Mouse (Mus musculus) liver, embryonic 11.5 days (tissue): ENCODE results near the gene Akain1. TPM values are rescaled to one million over a fixed set of nuclear protein-coding genes. Genes with fewer than 3 reads are reported as not detected.

Experiments used
- ATAC-seq: fragments of 200-750 bp; cut with Nextera tagmentation; replicated peaks from 2 replicates; pipeline ENCODE4 v1.8.0; 2017; ENCODE audit warnings: moderate number of reproducible peaks, mild to moderate bottlenecking, moderate TSS enrichment, moderate library complexity; ENCODE audit not compliant: low FRiP score
- DNase-seq: peaks from one replicate; pipeline ENCODE4 v3.0.0-alpha.2; 2017; ENCODE audit warnings: low spot score
- H3K27ac ChIP-seq: fragments of 300-500 bp; sonication (generic); 2 replicates; pipeline ENCODE4 v1.5.1; 2014; ENCODE audit warnings: mild to moderate bottlenecking, low read depth, low read length, control low read depth
- H3K27me3 ChIP-seq: fragments of 300-500 bp; sonication (generic); replicated peaks from 2 replicates; pipeline ENCODE4 v1.6.1; 2014; ENCODE audit warnings: low read length, mixed read lengths; ENCODE audit not compliant: control insufficient read depth, insufficient read depth
- H3K36me3 ChIP-seq: fragments of 300-500 bp; sonication (generic); 2 replicates; pipeline ENCODE4 v1.6.1; 2014; ENCODE audit warnings: mild to moderate bottlenecking, low read length, moderate library complexity, mixed read lengths; ENCODE audit not compliant: control insufficient read depth, insufficient read depth
- H3K4me1 ChIP-seq: fragments of 300-500 bp; sonication (generic); replicated peaks from 2 replicates; pipeline ENCODE4 v1.6.1; 2014; ENCODE audit warnings: low read length, mixed read lengths; ENCODE audit not compliant: control insufficient read depth, insufficient read depth
- H3K4me2 ChIP-seq: fragments of 300-500 bp; sonication (generic); 2 replicates; pipeline ENCODE4 v1.6.1; 2014; ENCODE audit warnings: mild to moderate bottlenecking, control low read depth, moderate library complexity
- H3K4me3 ChIP-seq: fragments of 300-500 bp; sonication (generic); 2 replicates; pipeline ENCODE4 v1.5.1; 2014; ENCODE audit warnings: low read depth, low read length, control low read depth
- H3K9ac ChIP-seq: fragments of 300-500 bp; sonication (generic); 2 replicates; pipeline ENCODE4 v1.6.1; 2014; ENCODE audit warnings: low read depth, low read length, control low read depth
- H3K9me3 ChIP-seq: fragments of 300-500 bp; sonication (generic); 2 replicates; pipeline ENCODE4 v1.6.1; 2016; ENCODE audit warnings: low read length, inconsistent platforms, mixed read lengths; ENCODE audit not compliant: control insufficient read depth
- WGBS: fragments of 180-500 bp; shearing (Covaris S2); extraction: QIAGEN DNeasy Blood & Tissue Kit; methylation state at CpG from one replicate; pipeline ENCODE4 v1.1.7; 2014; 5-methylcytosine and 5-hydroxymethylcytosine counted together
- polyA plus RNA-seq: library from polyadenylated mRNA; unstranded; fragments of >200 nt; fragmentation: Nextera tagmentation; extraction: Ambion mirVana; gene quantifications from 2 replicates; pipeline ENCODE4 v1.2.1, GENCODE M21; 2014

Akain1 gene
- not detected in 2 replicates for polyA plus RNA-seq

GRCm38 (mm10) chr17:69438990-69439491, at the start of gene Akain1:
Akain1 (plus strand) TSS chr17:69439326.
- Histone ChIP-seq H3K4me3 (peak within 1 kb of the TSS; percentile 32), H3K9ac (no peak within 1 kb of the TSS), H3K4me2 (peak within 1 kb of the TSS; percentile 61), H3K27me3 (peaks cover 38% of the 10 kb centered on the region), H3K4me1 (peaks cover 6% of the 10 kb centered on the region; the same call in 1 of the 2 replicates), H3K9me3 (no peaks in the 10 kb centered on the region), H3K36me3 (no peaks in the 10 kb centered on the region), H3K27ac (no peak within 1 kb of the TSS)
- WGBS, result 1% methylated on average over 41 of the region's 44 CpGs
- DNase-seq (peak; percentile 72), ATAC-seq (peak; percentile 84)

DNA sequence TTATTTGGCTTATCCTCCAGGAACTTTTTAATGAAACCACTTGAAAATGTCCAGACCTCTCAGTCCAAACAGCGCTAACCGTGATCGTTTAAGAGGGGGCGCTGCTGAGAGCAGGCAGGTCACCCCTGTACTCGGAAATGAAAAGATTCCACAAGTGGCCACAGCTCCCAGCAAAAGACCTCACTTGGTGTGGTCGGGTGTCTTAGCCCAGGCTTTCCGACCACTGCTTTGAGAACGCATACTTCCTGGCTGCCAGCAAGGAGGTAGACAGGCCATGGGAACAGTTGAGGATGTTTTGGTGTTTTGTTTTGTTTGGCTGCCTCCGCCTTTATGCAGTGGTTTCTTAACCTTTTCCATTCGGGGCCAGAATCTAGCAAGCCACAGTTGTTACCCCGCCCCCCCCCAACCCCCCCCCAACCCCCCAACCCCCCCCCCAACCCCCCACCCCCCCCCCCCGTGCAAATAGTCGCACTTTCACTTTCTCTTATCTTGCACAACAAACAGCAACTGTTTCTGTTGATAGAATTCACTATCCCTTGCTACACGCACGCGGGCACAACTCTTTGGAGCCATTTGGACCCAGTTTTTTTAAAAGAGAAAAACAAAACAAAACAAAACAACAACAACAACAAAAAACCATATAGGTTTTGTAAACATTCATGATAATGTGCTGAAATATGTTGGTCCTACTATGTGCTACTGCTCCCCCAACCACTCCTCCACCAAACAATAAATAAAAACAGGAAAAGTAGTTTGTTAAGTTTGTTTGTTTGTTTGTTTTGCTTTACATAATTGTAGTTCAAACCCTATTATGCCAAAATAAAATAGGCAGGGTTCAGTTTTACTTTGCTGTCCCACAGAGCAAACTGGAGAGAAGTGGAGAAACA, 42.7 kb upstream of the Akain1 start:
- ATAC-seq, result peak; percentile 72
- Histone ChIP-seq H3K4me3 (peak overlapping the region; percentile 32; the same call in 1 of the 2 replicates), H3K27ac (peak overlapping the region; percentile 77), H3K27me3 (no peaks in the 10 kb centered on the region), H3K36me3 (no peaks in the 10 kb centered on the region), H3K4me1 (peaks cover 9% of the 10 kb centered on the region), H3K9me3 (no peaks in the 10 kb centered on the region), H3K9ac (peak overlapping the region; percentile 57), H3K4me2 (peak overlapping the region; percentile 67)
- DNase-seq, result no peak
- 20% methylated on average over 15 of the region's 16 CpGs for WGBS

- H3K9me3 ChIP-seq, result no peaks in the 10 kb centered on the region
- no peak for ATAC-seq
- peaks cover 9% of the 10 kb centered on the region for H3K4me1 ChIP-seq
- peak overlapping the region; percentile 46 for H3K4me2 ChIP-seq
- H3K4me3 ChIP-seq, result no peak overlapping the region
- H3K9ac ChIP-seq, result peak overlapping the region; percentile 31; the same call in 1 of the 2 replicates
- H3K27me3 ChIP-seq, result no peaks in the 10 kb centered on the region
- H3K27ac ChIP-seq, result no peak overlapping the region
- no peak for DNase-seq
- 52% methylated on average over 5 of the region's 5 CpGs for WGBS
- no peaks in the 10 kb centered on the region for H3K36me3 ChIP-seq
Measured at GRCm38 (mm10) chr17:69397163-69397562, 42.0 kb upstream of the Akain1 start.

DNA sequence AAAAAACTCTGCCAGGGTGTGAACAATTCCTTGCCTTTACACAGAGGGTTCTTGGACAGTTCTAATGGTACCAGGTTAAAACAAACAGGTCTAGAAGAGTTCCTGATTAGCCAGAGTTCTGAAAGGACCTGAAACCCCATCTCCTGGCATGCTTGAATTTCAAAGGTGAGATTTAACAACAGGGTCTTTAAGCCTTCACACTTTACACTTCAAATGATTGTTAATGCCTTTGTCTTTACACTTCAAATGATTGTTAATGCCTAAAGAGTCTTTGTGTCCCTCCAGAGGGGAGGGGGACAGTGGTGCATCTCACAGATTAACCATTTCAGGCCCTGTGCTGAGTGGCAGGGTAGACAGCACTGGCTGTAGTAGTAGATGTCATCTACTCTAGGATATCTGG, 41.0 kb upstream of the Akain1 start:
- H3K4me3 ChIP-seq, result no peak overlapping the region
- no peaks in the 10 kb centered on the region for H3K9me3 ChIP-seq
- ATAC-seq (no peak), DNase-seq (no peak)
- H3K4me2 ChIP-seq, result no peak overlapping the region
- H3K27ac ChIP-seq, result no peak overlapping the region
- peaks cover 9% of the 10 kb centered on the region for H3K4me1 ChIP-seq
- no peaks in the 10 kb centered on the region for H3K27me3 ChIP-seq
- no peak overlapping the region for H3K9ac ChIP-seq
- no peaks in the 10 kb centered on the region for H3K36me3 ChIP-seq

DNA sequence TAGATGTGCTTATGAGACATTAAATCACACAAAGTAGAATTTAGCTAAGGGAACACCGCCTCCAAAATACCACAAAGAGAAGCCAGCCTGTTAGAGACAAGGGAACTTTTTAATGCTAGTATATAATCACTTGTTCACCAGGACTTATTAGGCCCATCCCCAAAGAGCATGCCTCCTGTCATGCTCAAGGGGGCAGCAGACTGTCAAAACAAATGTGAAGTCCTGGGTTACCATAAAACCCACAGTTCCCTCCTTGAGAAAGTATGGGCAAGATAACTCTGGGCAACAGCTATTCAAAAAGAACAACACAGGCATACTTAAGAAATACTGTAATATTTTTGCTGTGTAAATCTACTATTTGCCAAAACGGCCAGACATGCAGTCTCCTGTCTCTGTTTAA, 38.0 kb upstream of the Akain1 start:
- 65% methylated on average over 2 of the region's 2 CpGs for WGBS
- Histone ChIP-seq H3K4me1 (peaks cover 6% of the 10 kb centered on the region), H3K9ac (no peak overlapping the region), H3K27ac (no peak overlapping the region), H3K4me2 (no peak overlapping the region), H3K27me3 (no peaks in the 10 kb centered on the region), H3K9me3 (no peaks in the 10 kb centered on the region), H3K4me3 (no peak overlapping the region), H3K36me3 (no peaks in the 10 kb centered on the region)
- DNase-seq (no peak), ATAC-seq (peak; percentile 67)

- DNase-seq (no peak), ATAC-seq (no peak)
- H3K27me3 ChIP-seq, result no peaks in the 10 kb centered on the region
- H3K9me3 ChIP-seq, result no peaks in the 10 kb centered on the region
- peak overlapping the region; percentile 81 for H3K4me2 ChIP-seq
- no peak overlapping the region for H3K27ac ChIP-seq
- peak overlapping the region; percentile 79 for H3K4me3 ChIP-seq
- H3K4me1 ChIP-seq, result no peaks in the 10 kb centered on the region; the same call in 1 of the 2 replicates
- H3K9ac ChIP-seq, result peak overlapping the region; percentile 93
- no peaks in the 10 kb centered on the region for H3K36me3 ChIP-seq
Measured at GRCm38 (mm10) chr17:69416163-69416562, 23.0 kb upstream of the Akain1 start.

DNA sequence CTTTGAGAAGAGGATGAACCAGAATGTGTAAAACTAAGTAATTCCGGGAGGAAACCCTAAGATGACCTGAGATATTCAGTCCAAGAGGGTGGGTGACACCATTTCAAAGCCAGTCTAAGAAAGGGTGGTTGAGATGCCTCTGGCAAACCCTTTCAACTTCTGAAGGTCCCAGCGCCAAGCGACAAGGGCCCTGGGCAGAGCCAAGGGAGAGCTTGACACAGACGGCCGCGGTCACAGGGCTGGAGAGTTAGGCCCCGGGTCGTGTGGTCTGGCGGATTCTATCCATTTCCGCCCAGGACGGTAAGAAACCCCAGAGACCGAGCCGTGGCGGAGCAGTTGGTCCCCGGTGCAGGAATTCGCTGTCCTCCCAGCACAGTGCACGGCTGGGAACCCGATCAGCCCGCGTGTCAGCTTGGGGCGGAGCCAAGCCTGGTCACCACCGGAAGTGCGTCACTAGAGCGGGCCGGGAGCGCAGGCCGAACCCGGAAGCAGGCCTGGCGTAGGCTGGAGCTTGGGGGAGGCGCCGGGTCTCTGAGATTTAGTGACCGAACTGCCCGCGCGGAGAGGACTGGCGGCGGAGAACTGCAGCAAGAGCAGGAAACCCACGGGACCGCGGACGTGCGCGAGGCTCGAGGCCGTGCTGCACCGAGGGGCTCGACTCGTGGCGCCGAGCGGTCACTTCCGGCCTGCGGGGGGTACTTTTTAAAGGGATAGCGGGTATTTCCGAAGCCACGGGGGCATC, 22.0 kb upstream of the Akain1 start:
- no peaks in the 10 kb centered on the region; the same call in 1 of the 2 replicates for H3K4me1 ChIP-seq
- DNase-seq (peak; percentile 95), ATAC-seq (peak; percentile 98)
- no peaks in the 10 kb centered on the region for H3K36me3 ChIP-seq
- under 1% methylated on average over 56 of the region's 56 CpGs for WGBS
- no peaks in the 10 kb centered on the region for H3K9me3 ChIP-seq
- peak overlapping the region; percentile 83 for H3K27ac ChIP-seq
- peak overlapping the region; percentile 82 for H3K4me2 ChIP-seq
- H3K9ac ChIP-seq, result peak overlapping the region; percentile 93
- H3K27me3 ChIP-seq, result no peaks in the 10 kb centered on the region
- peak overlapping the region; percentile 79 for H3K4me3 ChIP-seq

- peak; percentile 45 for ATAC-seq
- Histone ChIP-seq H3K36me3 (no peaks in the 10 kb centered on the region), H3K4me3 (peak overlapping the region; percentile 79), H3K27ac (peak overlapping the region; percentile 83; the same call in 1 of the 2 replicates), H3K9ac (peak overlapping the region; percentile 93), H3K4me1 (no peaks in the 10 kb centered on the region; the same call in 1 of the 2 replicates), H3K27me3 (no peaks in the 10 kb centered on the region), H3K4me2 (peak overlapping the region; percentile 82), H3K9me3 (no peaks in the 10 kb centered on the region)
- 2% methylated on average over 26 of the region's 26 CpGs for WGBS
- DNase-seq, result no peak
Measured at GRCm38 (mm10) chr17:69417724-69418373, 21.3 kb upstream of the Akain1 start.
